Mouse (Mus musculus): ENCODE data around the gene D430041D05Rik. TPM values are rescaled to one million over a fixed set of nuclear protein-coding genes. Genes with fewer than 3 reads are reported as not detected.

The D430041D05Rik gene
- polyA plus RNA-seq, 1 experiment from 2014 or later: 11.8 TPM

- H3K9me3 ChIP-seq: no peaks in the 10 kb centered on the region
- 71% methylated on average over 4 of the region's 4 CpGs for WGBS
- peaks cover 4% of the 10 kb centered on the region for H3K4me1 ChIP-seq
- H3K9ac ChIP-seq (replicated peaks): no peak overlapping the region
- no peaks in the 10 kb centered on the region for H3K36me3 ChIP-seq
- no peak overlapping the region for H3K27ac ChIP-seq (replicated peaks)
- H3K4me2 ChIP-seq (replicated peaks): no peak overlapping the region
- no peaks in the 10 kb centered on the region for H3K27me3 ChIP-seq
- H3K4me3 ChIP-seq: no peak overlapping the region
- no peak for ATAC-seq (replicated peaks)
Observed at GRCm38 (mm10) chr2:104332707-104333106, 78.1 kb downstream of the D430041D05Rik start.

GRCm38 (mm10) chr2:104331261-104331660 is 79.6 kb downstream of the D430041D05Rik start:
- no peak overlapping the region for H3K4me3 ChIP-seq
- H3K4me2 ChIP-seq (replicated peaks): no peak overlapping the region
- no peaks in the 10 kb centered on the region for H3K36me3 ChIP-seq
- WGBS: 93% methylated on average over 6 of the region's 6 CpGs
- H3K4me1 ChIP-seq: peaks cover 11% of the 10 kb centered on the region
- no peak for ATAC-seq (replicated peaks)
- H3K9me3 ChIP-seq: no peaks in the 10 kb centered on the region
- no peaks in the 10 kb centered on the region for H3K27me3 ChIP-seq
- H3K27ac ChIP-seq (replicated peaks): no peak overlapping the region
- H3K9ac ChIP-seq (replicated peaks): no peak overlapping the region

- Histone ChIP-seq H3K4me1 (peaks cover 17% of the 10 kb centered on the region), H3K9ac (replicated peaks) (no peak overlapping the region), H3K9me3 (no peaks in the 10 kb centered on the region), H3K4me2 (replicated peaks) (no peak overlapping the region), H3K27ac (replicated peaks) (peak overlapping the region; percentile 41), H3K36me3 (no peaks in the 10 kb centered on the region), H3K4me3 (no peak overlapping the region), H3K27me3 (no peaks in the 10 kb centered on the region)
- WGBS: 67% methylated on average over 16 of the region's 16 CpGs
- ATAC-seq (replicated peaks): peak; percentile 58; the same call in 1 of the 2 replicates
Observed at GRCm38 (mm10) chr2:104327116-104327794, 83.6 kb downstream of the D430041D05Rik start.

- Histone ChIP-seq H3K36me3 (no peaks in the 10 kb centered on the region), H3K9me3 (no peaks in the 10 kb centered on the region), H3K27me3 (no peaks in the 10 kb centered on the region), H3K4me1 (peaks cover 22% of the 10 kb centered on the region), H3K4me2 (replicated peaks) (no peak overlapping the region), H3K4me3 (no peak overlapping the region), H3K27ac (replicated peaks) (no peak overlapping the region), H3K9ac (replicated peaks) (no peak overlapping the region)
- 44% methylated on average over 6 of the region's 6 CpGs for WGBS
- ATAC-seq (replicated peaks): no peak
Observed at GRCm38 (mm10) chr2:104323773-104324172, 87.0 kb downstream of the D430041D05Rik start.

- no peak overlapping the region for H3K9ac ChIP-seq (replicated peaks)
- H3K27ac ChIP-seq (replicated peaks): no peak overlapping the region
- no peaks in the 10 kb centered on the region for H3K36me3 ChIP-seq
- ATAC-seq (replicated peaks): no peak
- no peak overlapping the region for H3K4me3 ChIP-seq
- WGBS: 63% methylated on average over 5 of the region's 5 CpGs
- no peaks in the 10 kb centered on the region for H3K9me3 ChIP-seq
- H3K27me3 ChIP-seq: no peaks in the 10 kb centered on the region
- no peak overlapping the region for H3K4me2 ChIP-seq (replicated peaks)
- H3K4me1 ChIP-seq: peaks cover 26% of the 10 kb centered on the region
Observed at GRCm38 (mm10) chr2:104323351-104323750, 87.5 kb downstream of the D430041D05Rik start.

- Histone ChIP-seq H3K4me2 (replicated peaks) (no peak overlapping the region), H3K36me3 (no peaks in the 10 kb centered on the region), H3K27me3 (no peaks in the 10 kb centered on the region), H3K9ac (replicated peaks) (no peak overlapping the region), H3K4me1 (peaks cover 37% of the 10 kb centered on the region), H3K27ac (replicated peaks) (no peak overlapping the region), H3K4me3 (no peak overlapping the region), H3K9me3 (no peaks in the 10 kb centered on the region)
- 93% methylated on average over 13 of the region's 13 CpGs for WGBS
- no peak; the same call in 1 of the 2 replicates for ATAC-seq (replicated peaks)
Observed at GRCm38 (mm10) chr2:104320061-104320624, 90.7 kb downstream of the D430041D05Rik start.

GRCm38 (mm10) chr2:104319443-104319842 is 91.4 kb downstream of the D430041D05Rik start:
- ATAC-seq (replicated peaks): no peak
- no peaks in the 10 kb centered on the region for H3K9me3 ChIP-seq
- no peaks in the 10 kb centered on the region for H3K36me3 ChIP-seq
- H3K27ac ChIP-seq (replicated peaks): 0 out of 2 replicates have a peak overlapping the region, but pooled peaks have one; percentile 70
- no peak overlapping the region for H3K4me3 ChIP-seq
- 96% methylated on average over 10 of the region's 10 CpGs for WGBS
- H3K4me2 ChIP-seq (replicated peaks): no peak overlapping the region
- peaks cover 37% of the 10 kb centered on the region for H3K4me1 ChIP-seq
- H3K9ac ChIP-seq (replicated peaks): no peak overlapping the region
- no peaks in the 10 kb centered on the region for H3K27me3 ChIP-seq

- 56% methylated on average over 8 of the region's 8 CpGs for whole genome bisulfite sequencing
- Histone ChIP-seq H3K4me2 (replicated peaks) (no peak overlapping the region), H3K27me3 (no peaks in the 10 kb centered on the region), H3K9me3 (no peaks in the 10 kb centered on the region), H3K4me1 (peaks cover 37% of the 10 kb centered on the region), H3K9ac (replicated peaks) (no peak overlapping the region), H3K36me3 (no peaks in the 10 kb centered on the region), H3K4me3 (no peak overlapping the region), H3K27ac (replicated peaks) (peak overlapping the region; percentile 70)
- ATAC-seq (replicated peaks): peak; percentile 55; the same call in 1 of the 2 replicates
Observed at GRCm38 (mm10) chr2:104318881-104319280, 91.9 kb downstream of the D430041D05Rik start.

GRCm38 (mm10) chr2:104318259-104318658 is 92.6 kb downstream of the D430041D05Rik start:
- Histone ChIP-seq H3K4me1 (peaks cover 32% of the 10 kb centered on the region), H3K27me3 (no peaks in the 10 kb centered on the region), H3K9me3 (no peaks in the 10 kb centered on the region), H3K4me3 (no peak overlapping the region), H3K9ac (replicated peaks) (no peak overlapping the region), H3K4me2 (replicated peaks) (no peak overlapping the region), H3K27ac (replicated peaks) (peak overlapping the region; percentile 70), H3K36me3 (no peaks in the 10 kb centered on the region)
- 60% methylated on average over 2 of the region's 2 CpGs for WGBS
- ATAC-seq (replicated peaks): no peak

- Histone ChIP-seq H3K4me1 (peaks cover 31% of the 10 kb centered on the region), H3K27me3 (no peaks in the 10 kb centered on the region), H3K9ac (replicated peaks) (no peak overlapping the region), H3K27ac (replicated peaks) (peak overlapping the region; percentile 70), H3K36me3 (no peaks in the 10 kb centered on the region), H3K4me3 (no peak overlapping the region), H3K4me2 (replicated peaks) (peak overlapping the region; percentile 12; the same call in 1 of the 2 replicates), H3K9me3 (no peaks in the 10 kb centered on the region)
- peak; percentile 59 for ATAC-seq (replicated peaks)
- 64% methylated on average over 6 of the region's 6 CpGs for WGBS
Observed at GRCm38 (mm10) chr2:104317631-104318030, 93.2 kb downstream of the D430041D05Rik start.

GRCm38 (mm10) chr2:104316483-104316882 is 94.3 kb downstream of the D430041D05Rik start:
- no peak overlapping the region for H3K9ac ChIP-seq (replicated peaks)
- WGBS: 79% methylated on average over 8 of the region's 8 CpGs
- no peaks in the 10 kb centered on the region for H3K9me3 ChIP-seq
- no peak for ATAC-seq (replicated peaks)
- H3K36me3 ChIP-seq: no peaks in the 10 kb centered on the region
- no peaks in the 10 kb centered on the region for H3K27me3 ChIP-seq
- no peak overlapping the region for H3K4me3 ChIP-seq
- H3K27ac ChIP-seq (replicated peaks): peak overlapping the region; percentile 70; the same call in 1 of the 2 replicates
- H3K4me1 ChIP-seq: peaks cover 31% of the 10 kb centered on the region
- no peak overlapping the region for H3K4me2 ChIP-seq (replicated peaks)

GRCm38 (mm10) chr2:104313246-104313645 is 97.6 kb downstream of the D430041D05Rik start:
- ATAC-seq (replicated peaks): no peak
- H3K4me3 ChIP-seq: no peak overlapping the region
- no peaks in the 10 kb centered on the region for H3K36me3 ChIP-seq
- H3K9me3 ChIP-seq: no peaks in the 10 kb centered on the region
- H3K4me1 ChIP-seq: peaks cover 21% of the 10 kb centered on the region
- H3K4me2 ChIP-seq (replicated peaks): no peak overlapping the region
- H3K27ac ChIP-seq (replicated peaks): no peak overlapping the region
- no peaks in the 10 kb centered on the region for H3K27me3 ChIP-seq
- H3K9ac ChIP-seq (replicated peaks): no peak overlapping the region
- 82% methylated on average over 6 of the region's 6 CpGs for WGBS

All from forebrain, embryonic 15.5 days (tissue).